In genomic region chr19:57150275-57150674, GRCm38 (mm10) we compare ENCODE assay signal across 8 mouse cellular contexts.
DNase-seq lines count a peak whose midpoint lies in the region; TF ChIP-seq lines count a peak whose summit lies in the region.
"Had no signal": no experiment of that assay in that cellular context is flagged by ENCODE, and none has a peak within 500 bp of the region (broad histone marks: within the 10 kb centered on the region; RNA-seq: fewer than 3 reads in every experiment).

No protein-coding gene starts in this region.

- H3K27me3 ChIP-seq in E14TG2a.4 (ENCODE audit: insufficient read depth, low read length): no peaks in the 10 kb centered on the region

- H3K4me3 ChIP-seq in E14TG2a.4 (replicated peaks; ENCODE audit: low read length): no peak overlapping the region
- H3K4me3 ChIP-seq: megakaryocyte, embryonic 14.5 days had no signal

- peaks cover 17% of the 10 kb centered on the region for H3K4me1 ChIP-seq in E14TG2a.4 (replicated peaks; ENCODE audit: low read depth, low read length)
- H3K4me1 ChIP-seq: megakaryocyte, embryonic 14.5 days had no signal

- no peaks in the 10 kb centered on the region for H3K36me3 ChIP-seq in E14TG2a.4 (ENCODE audit: insufficient read depth, low read length)

- TF ChIP-seq CTCF in E14TG2a.4 (conservative IDR thresholded peaks at IDR 0.05; ENCODE audit: low read length): peak; percentile 83

- peak; percentile 45 to 67 for DNase-seq in left cerebral cortex, adult 18-20 months (ENCODE audit: low spot score in 2 of 2)
- no peak for DNase-seq in left cerebral cortex, postnatal 25 days (ENCODE audit: low spot score in 2 of 2)
- peak; percentile 33 for DNase-seq in T-cell, adult 2 months (ENCODE audit: low spot score)
- DNase-seq in embryo, embryonic 9.5 days (ENCODE audit: extremely low spot score): peak; percentile 40
- DNase-seq in lung, postnatal 14 days: peak; percentile 73
- DNase-seq in frontal cortex, postnatal 25 days (ENCODE audit: low spot score in 2 of 2): no peak

- H3K9me3 ChIP-seq in E14TG2a.4 (ENCODE audit: low read length): no peaks in the 10 kb centered on the region
- H3K9me3 ChIP-seq: megakaryocyte, embryonic 14.5 days had no signal

- intact Hi-C loops in left cerebral cortex, postnatal 25 days (cut with DNase I): no loop called here

Comparison
In these comparisons a context has a peak if more than half of its experiments do, and no peak if none do; other contexts are left out.
1. DNase-seq: peak in left cerebral cortex, adult 18-20 months (2 of 2), T-cell, adult 2 months (single experiment), embryo, embryonic 9.5 days (single experiment) and lung, postnatal 14 days (single experiment); none in left cerebral cortex, postnatal 25 days (0 of 2) and frontal cortex, postnatal 25 days (0 of 2).